Mouse (Mus musculus) left cerebral cortex, adult 6 months (tissue): Measurements from ENCODE around the gene Rsph3b. TPM values are rescaled to one million over a fixed set of nuclear protein-coding genes. Genes with fewer than 3 reads are reported as not detected.

ENCODE experiments used
- long read RNA-seq, 2 experiments: library from polyadenylated mRNA; unstranded; transcript quantifications; one replicate each; pipeline ENCODE4 v2.0.0; 2019 to 2020
- polyA plus RNA-seq: library from polyadenylated mRNA; unstranded; fragments of <200 nt; fragmentation: Nextera tagmentation; gene quantifications from 2 replicates; pipeline ENCODE4 v1.2.3, GENCODE M21; 2021

Gene Rsph3b
- 39.7 and 44.5 TPM in 2 replicates for polyA plus RNA-seq
- long read RNA-seq, experiment 1, transcript Rsph3b-202 (8 exons, 2,243 nt), result major isoform, 77 of 80 reads
- long read RNA-seq, experiment 1, partial matches to known transcripts, result 0 of 80 reads
- long read RNA-seq, experiment 1, other reads (novel, unspliced or antisense), result 3 of 80 reads
- long read RNA-seq, experiment 2, transcript Rsph3b-202 (8 exons, 2,243 nt), result major isoform, 26 of 46 reads
- long read RNA-seq, experiment 2, partial matches to known transcripts, result 13 of 46 reads
- long read RNA-seq, experiment 2, other reads (novel, unspliced or antisense), result 6 of 46 reads

DNA sequence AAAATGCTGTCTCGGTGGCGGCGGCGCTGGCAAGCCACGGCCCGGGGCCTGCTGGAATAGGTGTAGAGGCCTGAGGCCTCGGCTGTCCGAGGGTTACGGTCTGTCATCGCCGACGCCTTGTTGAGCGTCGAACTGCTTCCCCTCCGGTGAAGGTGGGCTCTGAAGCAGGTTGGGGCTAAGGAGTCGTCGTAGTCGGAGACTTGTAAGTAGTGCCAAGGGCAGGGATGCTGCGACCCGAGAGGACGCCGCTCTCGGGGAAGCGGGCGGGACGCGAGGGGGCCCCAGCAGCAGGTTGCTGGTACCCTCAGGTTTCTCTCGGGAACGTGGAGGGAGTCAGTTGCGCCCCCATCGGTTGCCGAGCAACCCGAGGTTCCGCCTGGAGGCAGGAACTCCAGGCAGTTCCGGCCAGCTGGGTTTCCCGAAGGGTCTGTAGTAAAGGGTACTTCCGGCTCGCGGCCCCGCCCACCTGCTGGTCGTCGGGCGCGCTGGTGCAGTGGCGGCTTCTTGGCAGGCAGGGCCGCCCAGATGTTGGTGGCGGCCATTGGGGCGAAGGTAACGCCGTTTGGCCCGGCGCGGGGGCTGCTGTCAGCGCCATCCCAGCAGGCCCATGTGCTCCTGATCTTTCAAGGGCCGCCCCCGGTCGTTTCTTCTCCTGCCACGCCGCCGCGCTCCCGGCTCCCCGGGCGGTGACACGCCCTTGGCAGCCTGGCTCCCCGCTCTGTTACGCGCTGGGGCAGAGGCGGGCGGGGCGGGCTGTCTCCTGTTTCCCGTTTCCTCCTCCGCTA, at the start of gene Rsph3b:
Gene Rsph3b (minus strand): TSS at position 699 of the 785 bp plus-strand sequence.

DNA sequence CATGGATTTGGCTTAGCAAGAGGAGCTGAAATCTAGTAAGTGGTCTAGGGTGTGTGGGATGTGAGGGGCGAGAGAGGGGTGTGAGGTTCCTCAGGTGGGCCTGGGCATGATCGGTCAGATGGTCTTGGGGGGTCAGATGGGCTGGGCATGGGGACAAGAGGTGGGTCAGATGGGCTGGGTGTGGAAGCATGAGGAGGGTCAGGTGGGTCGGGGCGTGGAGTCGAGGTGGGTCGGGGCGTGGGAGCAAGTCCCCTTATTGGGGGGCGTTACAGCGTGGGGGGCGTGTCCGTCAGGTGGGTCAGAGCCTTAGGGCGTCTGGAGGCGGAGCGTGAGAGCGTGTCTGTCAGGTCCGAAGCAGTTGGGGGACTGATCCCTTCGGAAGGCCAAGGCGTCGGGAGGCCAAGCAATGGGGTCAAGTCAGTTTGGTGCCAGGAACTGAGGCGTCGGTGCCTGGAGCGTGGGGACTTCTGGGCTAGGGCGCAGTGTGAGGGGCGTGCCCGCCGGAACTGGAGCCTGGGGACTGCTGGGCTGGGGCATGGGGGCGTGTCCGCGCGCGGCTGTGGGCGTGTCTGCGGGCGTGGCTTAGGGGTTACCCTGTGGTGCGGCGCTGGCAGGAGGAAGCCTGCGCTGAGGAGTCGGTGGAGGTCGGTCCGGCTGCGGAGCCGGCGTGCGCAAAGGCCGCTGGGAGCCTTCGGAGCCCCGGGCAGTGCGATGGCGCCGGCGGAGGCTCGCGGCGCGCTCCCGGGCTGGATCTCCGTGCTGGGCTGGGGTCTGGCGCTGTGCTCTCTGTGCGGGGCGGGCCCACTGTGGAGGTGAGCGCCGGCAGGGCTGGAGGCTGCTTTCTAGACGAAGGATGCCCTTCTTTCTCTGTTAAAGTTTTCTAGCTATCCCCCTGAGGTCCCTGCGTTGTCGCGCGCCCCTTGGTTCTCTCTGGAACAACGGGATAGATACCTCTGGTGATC, 30.1 kb upstream of the Rsph3b start, which contains the start of gene Gm49721:
Gene Gm49721 (plus strand): TSS at position 618 of the 962 bp plus-strand sequence.

DNA sequence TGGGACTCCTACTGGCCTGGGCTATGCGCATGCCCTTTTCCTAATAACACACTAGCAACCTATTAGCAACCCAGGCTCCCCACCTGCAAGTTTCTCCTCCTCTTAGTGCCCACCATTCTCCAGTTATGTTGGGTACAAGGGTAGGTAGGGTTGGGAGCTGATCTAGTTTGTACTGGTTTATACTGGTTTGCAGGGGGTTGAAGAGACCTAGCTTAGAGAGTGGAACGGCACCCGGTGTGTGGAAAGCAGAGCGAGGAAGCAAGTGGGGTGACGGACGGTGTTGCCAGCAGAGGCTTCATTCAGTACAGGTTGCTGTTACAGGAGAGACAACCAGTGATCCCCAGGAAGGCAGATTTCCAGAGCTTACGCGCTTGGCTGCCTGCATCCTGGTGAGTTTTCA, 21.9 kb upstream of the Rsph3b start, which contains the start of gene Rnaset2b:
Gene Rnaset2b (plus strand): TSS at position 301 of the 400 bp plus-strand sequence.

DNA sequence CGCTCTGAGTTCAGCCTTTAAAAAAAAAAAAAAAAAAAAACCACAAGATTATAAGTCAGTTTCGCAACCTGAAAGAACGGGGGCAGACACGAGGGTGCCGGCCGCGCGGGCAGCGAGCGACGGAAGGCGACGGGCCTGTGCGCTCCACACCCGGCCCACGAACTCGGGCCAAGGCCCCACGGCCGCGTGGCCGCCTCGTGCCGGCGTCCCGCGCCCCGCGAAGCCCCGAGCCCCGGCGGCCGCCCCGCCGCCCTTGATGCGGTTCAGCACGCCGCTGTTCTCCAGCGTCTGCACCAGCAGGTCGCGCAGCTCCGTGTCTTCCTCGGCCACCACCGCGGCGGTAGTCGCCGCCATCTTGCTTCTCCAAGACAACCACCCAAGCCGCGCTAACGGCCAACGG, 12.3 kb upstream of the Rsph3b start, which contains the start of gene Tagap1:
Gene Tagap1 (minus strand): TSS at position 381 of the 400 bp plus-strand sequence.

Other genes starting within 250 kb of the Rsph3b start
- 19.0 and 20.3 TPM in 2 replicates for gene Ezr, start 165.9 kb downstream of the Rsph3b start, polyA plus RNA-seq
- gene Tagap1, start 12.5 kb upstream of the Rsph3b start, polyA plus RNA-seq, result 66.0 and 79.6 TPM in 2 replicates
- 69.9 and 76.3 TPM in 2 replicates for gene Rnaset2b, start 22.0 kb upstream of the Rsph3b start, polyA plus RNA-seq
- gene Gm49721, start 30.2 kb upstream of the Rsph3b start, polyA plus RNA-seq, result 0.41 TPM in 1 of 2 replicates, not detected in the other
- gene Gm1604a, start 76.9 kb upstream of the Rsph3b start, polyA plus RNA-seq, result 2.1 and 2.9 TPM in 2 replicates
- gene Rps6ka2, start 221.4 kb upstream of the Rsph3b start, polyA plus RNA-seq, result 10.5 and 18.1 TPM in 2 replicates